Mouse (Mus musculus) testis, adult 2 months (tissue): ENCODE data around the gene Dcdc2b.

ENCODE experiments used
- CTCF ChIP-seq: fragments of 200-500 bp; IDR thresholded peaks from 2 replicates; pipeline ENCODE4 v1.5.1; 2012; ENCODE audit warnings: low read depth, mild to moderate bottlenecking, inconsistent platforms, low read length, moderate library complexity; ENCODE audit not compliant: control insufficient read depth, insufficient read depth, insufficient replicate concordance
- POLR2A ChIP-seq: fragments of 200-500 bp; IDR thresholded peaks from 2 replicates; pipeline ENCODE4 v1.6.1; 2012; ENCODE audit warnings: low read depth, mild to moderate bottlenecking, inconsistent platforms, low read length, moderate library complexity; ENCODE audit not compliant: control insufficient read depth

GRCm38 (mm10) chr4:129640101-129640637 is 26.1 kb upstream of the Dcdc2b start:
- no peak for TF ChIP-seq CTCF
- TF ChIP-seq POLR2A = no peak
